Mouse (Mus musculus) left cerebral cortex, adult 18-20 months (tissue): ENCODE results near the gene Topors. TPM values are rescaled to one million over a fixed set of nuclear protein-coding genes. Genes with fewer than 3 reads are reported as not detected.

Experiments
- DNase-seq, 2 experiments: peaks; one replicate each; pipeline ENCODE4 v3.0.0; 2021 to 2022; ENCODE audit warnings: low spot score in 2 of 2, mixed read lengths in 1 of 2
- total RNA-seq, 2 experiments: library from RNA; stranded (reverse); gene quantifications; 2 replicates each; pipeline ENCODE4 v1.2.3; 2021

Topors gene
- total RNA-seq, 2 experiments from 2014 or later = 20.2 to 21.6 TPM

GRCm38 (mm10) chr4:40254385-40255103 is 15.1 kb downstream of the Topors start:
- DNase-seq = no peak

- no peak for DNase-seq
Observed at GRCm38 (mm10) chr4:40253766-40254165, 15.9 kb downstream of the Topors start.

GRCm38 (mm10) chr4:40250984-40251383 is 18.7 kb downstream of the Topors start:
- no peak for DNase-seq

GRCm38 (mm10) chr4:40244035-40244434 is 25.6 kb downstream of the Topors start:
- no peak for DNase-seq

GRCm38 (mm10) chr4:40243006-40243405 is 26.6 kb downstream of the Topors start:
- DNase-seq = no peak

GRCm38 (mm10) chr4:40241928-40242327 is 27.7 kb downstream of the Topors start:
- no peak for DNase-seq

GRCm38 (mm10) chr4:40240272-40240744 is 29.3 kb downstream of the Topors start:
- DNase-seq = no peak

- no peak for DNase-seq
Observed at GRCm38 (mm10) chr4:40239409-40240271, 30.0 kb downstream of the Topors start, which contains the start of gene Ddx58. Ddx58 (minus strand) TSS chr4:40239828.

GRCm38 (mm10) chr4:40238483-40239408 is 30.9 kb downstream of the Topors start:
- DNase-seq = no peak

GRCm38 (mm10) chr4:40236829-40237228 is 32.8 kb downstream of the Topors start:
- DNase-seq = no peak

GRCm38 (mm10) chr4:40234256-40234655 is 35.4 kb downstream of the Topors start:
- DNase-seq = no peak

GRCm38 (mm10) chr4:40233062-40233664 is 36.5 kb downstream of the Topors start:
- DNase-seq = no peak

GRCm38 (mm10) chr4:40229723-40230122 is 39.9 kb downstream of the Topors start:
- no peak for DNase-seq

GRCm38 (mm10) chr4:40227886-40228285 is 41.8 kb downstream of the Topors start:
- DNase-seq = no peak

- DNase-seq = no peak
Observed at GRCm38 (mm10) chr4:40227131-40227530, 42.5 kb downstream of the Topors start.

GRCm38 (mm10) chr4:40226095-40226494 is 43.6 kb downstream of the Topors start:
- no peak for DNase-seq

GRCm38 (mm10) chr4:40221876-40222585 is 47.6 kb downstream of the Topors start:
- no peak for DNase-seq

- DNase-seq = no peak
Observed at GRCm38 (mm10) chr4:40221004-40221760, 48.5 kb downstream of the Topors start.

GRCm38 (mm10) chr4:40220437-40220836 is 49.2 kb downstream of the Topors start:
- no peak for DNase-seq
